Mouse (Mus musculus) CH12.LX (cell line): ENCODE measurements around the gene Trir. TPM values are rescaled to one million over a fixed set of nuclear protein-coding genes. Genes with fewer than 3 reads are reported as not detected.
A peak's percentile ranks its signal among the peaks of the same experiment; 100 is the strongest.

ENCODE experiments used
- DNase-seq: peaks from one replicate; pipeline ENCODE4 v3.0.0-alpha.2; 2013; ENCODE audit errors: extremely low read depth
- H3K27ac ChIP-seq: 2 replicates; pipeline ENCODE4 v1.5.1; 2012; ENCODE audit warnings: low read depth, mild to moderate bottlenecking, control low read depth, moderate library complexity; ENCODE audit not compliant: insufficient read depth
- H3K27me3 ChIP-seq: replicated peaks from 2 replicates; pipeline ENCODE3; 2012; ENCODE audit warnings: inconsistent platforms
- H3K36me3 ChIP-seq, 2 experiments: replicated peaks in 1 of 2; 2 replicates each; pipeline versions ENCODE3 to v1.6.1; 2012; ENCODE audit warnings: inconsistent platforms in 1 of 2, low read length in 1 of 2, mild to moderate bottlenecking in 1 of 2, mixed read lengths in 1 of 2, moderate library complexity in 1 of 2; ENCODE audit not compliant: control insufficient read depth in 1 of 2, insufficient read depth in 1 of 2
- H3K4me1 ChIP-seq, 2 experiments: 2 replicates each; pipeline ENCODE4 v1.6.1; 2012; ENCODE audit warnings: inconsistent platforms in 1 of 2, moderate library complexity in 1 of 2; ENCODE audit not compliant: insufficient read depth in 2 of 2, control insufficient read depth in 1 of 2
- H3K4me2 ChIP-seq: 2 replicates; pipeline ENCODE4 v1.6.1; 2012; ENCODE audit warnings: low read depth, mild to moderate bottlenecking, control low read depth; ENCODE audit not compliant: poor library complexity, insufficient read depth, severe bottlenecking
- H3K4me3 ChIP-seq, 3 experiments: fragments of 150-350 bp in 1 of 3; sonication (generic) in 1 of 3; replicated peaks in 1 of 3; 2 replicates each; pipeline versions ENCODE3 to v1.5.1; 2011 to 2012; ENCODE audit warnings: low read depth in 2 of 3, low read length in 2 of 3, mild to moderate bottlenecking in 2 of 3, moderate library complexity in 2 of 3, control low read depth in 1 of 3, improper control_type of control experiment in 1 of 3, inconsistent platforms in 1 of 3, mixed read lengths in 1 of 3; ENCODE audit not compliant: poor library complexity in 1 of 3
- H3K79me2 ChIP-seq: replicated peaks from 2 replicates; pipeline ENCODE4 v1.6.1; 2012; ENCODE audit warnings: mild to moderate bottlenecking, moderate library complexity; ENCODE audit not compliant: control insufficient read depth, poor library complexity, insufficient read depth, severe bottlenecking; ENCODE audit errors: extremely low read depth
- H3K9ac ChIP-seq: 2 replicates; pipeline ENCODE4 v1.6.1; 2012; ENCODE audit warnings: low read depth, mild to moderate bottlenecking, control low read depth, moderate library complexity; ENCODE audit not compliant: insufficient read depth
- H3K9me3 ChIP-seq: replicated peaks from 2 replicates; pipeline ENCODE3; 2012; ENCODE audit warnings: low read length, inconsistent platforms, mixed read lengths
- CHD1 ChIP-seq: IDR thresholded peaks from 2 replicates; pipeline ENCODE4 v1.6.1; 2012; ENCODE audit warnings: low read depth, low read length, improper control_type of control experiment, inconsistent platforms
- JUN ChIP-seq: IDR thresholded peaks from 2 replicates; pipeline ENCODE4 v1.6.1; 2011; ENCODE audit warnings: low read depth, mild to moderate bottlenecking, low read length, improper control_type of control experiment, moderate library complexity; ENCODE audit not compliant: insufficient read depth
- JUND ChIP-seq: conservative IDR thresholded peaks from 2 replicates; pipeline ENCODE4 v1.6.1; 2011; ENCODE audit warnings: low read depth, low read length, improper control_type of control experiment
- MAX ChIP-seq: IDR thresholded peaks from 2 replicates; pipeline ENCODE4 v1.6.1; 2011; ENCODE audit warnings: low read length, improper control_type of control experiment
- MYC ChIP-seq: IDR thresholded peaks from 2 replicates; pipeline ENCODE4 v1.6.1; 2011; ENCODE audit warnings: low read depth, mild to moderate bottlenecking, improper control_type of control experiment, low read length
- NELFE ChIP-seq: IDR thresholded peaks from 2 replicates; pipeline ENCODE4 v1.6.1; 2011; ENCODE audit warnings: low read depth, low read length, improper control_type of control experiment
- POLR2A ChIP-seq: IDR thresholded peaks from 2 replicates; pipeline ENCODE4 v1.6.1; 2011; ENCODE audit warnings: low read depth, mild to moderate bottlenecking, improper control_type of control experiment, low read length
- TBP ChIP-seq: conservative IDR thresholded peaks from 2 replicates; pipeline ENCODE4 v1.6.1; 2011; ENCODE audit warnings: low read depth, low read length, improper control_type of control experiment
- USF2 ChIP-seq: conservative IDR thresholded peaks from 2 replicates; pipeline ENCODE4 v1.6.1; 2011; ENCODE audit warnings: low read depth, low read length, improper control_type of control experiment
- ZMIZ1 ChIP-seq: IDR thresholded peaks from 2 replicates; pipeline ENCODE4 v1.6.1; 2012; ENCODE audit warnings: low read depth, mild to moderate bottlenecking, inconsistent platforms, low read length, improper control_type of control experiment
- ZNF384 ChIP-seq: IDR thresholded peaks from 2 replicates; pipeline ENCODE4 v1.6.1; 2012; ENCODE audit warnings: low read depth, low read length, improper control_type of control experiment, inconsistent platforms
- dilution Hi-C: fragments of 300-500 bp; cut with MboI; formaldehyde crosslinking; loops from 2 replicates; pipeline ENCODE4 v1.14.3; 2020; ENCODE audit warnings: low sequenced_read_pairs; ENCODE audit not compliant: extremely low pct_unique_long_range_greater_than_20kb, extremely low pct_ligation_motif_present
- in situ Hi-C: fragments of 300-500 bp; cut with MboI; formaldehyde crosslinking; loops from 3 replicates; pipeline ENCODE4 v1.14.3; 2019; ENCODE audit warnings: low sequenced_read_pairs, low pct_ligation_motif_present, low pct_unique_long_range_greater_than_20kb, mixed read lengths
- polyA plus RNA-seq: library from polyadenylated mRNA; unstranded; fragments of >175 nt; gene quantifications from 2 replicates; pipeline ENCODE4 v1.2.1, GENCODE M21; 2012; ENCODE audit warnings: low read depth; ENCODE audit not compliant: insufficient read length
- total RNA-seq, 2 experiments: library from RNA; depleted of rRNA; stranded (reverse); fragments of 300-350 nt in 1 of 2; fragments of >200 nt in 1 of 2; gene quantifications; 2 replicates each; pipeline ENCODE4 v1.2.3; 2012 to 2014

The Trir gene
- total and polyA plus RNA-seq, 3 experiments, result 151 to 209 (median 185) TPM

DNA sequence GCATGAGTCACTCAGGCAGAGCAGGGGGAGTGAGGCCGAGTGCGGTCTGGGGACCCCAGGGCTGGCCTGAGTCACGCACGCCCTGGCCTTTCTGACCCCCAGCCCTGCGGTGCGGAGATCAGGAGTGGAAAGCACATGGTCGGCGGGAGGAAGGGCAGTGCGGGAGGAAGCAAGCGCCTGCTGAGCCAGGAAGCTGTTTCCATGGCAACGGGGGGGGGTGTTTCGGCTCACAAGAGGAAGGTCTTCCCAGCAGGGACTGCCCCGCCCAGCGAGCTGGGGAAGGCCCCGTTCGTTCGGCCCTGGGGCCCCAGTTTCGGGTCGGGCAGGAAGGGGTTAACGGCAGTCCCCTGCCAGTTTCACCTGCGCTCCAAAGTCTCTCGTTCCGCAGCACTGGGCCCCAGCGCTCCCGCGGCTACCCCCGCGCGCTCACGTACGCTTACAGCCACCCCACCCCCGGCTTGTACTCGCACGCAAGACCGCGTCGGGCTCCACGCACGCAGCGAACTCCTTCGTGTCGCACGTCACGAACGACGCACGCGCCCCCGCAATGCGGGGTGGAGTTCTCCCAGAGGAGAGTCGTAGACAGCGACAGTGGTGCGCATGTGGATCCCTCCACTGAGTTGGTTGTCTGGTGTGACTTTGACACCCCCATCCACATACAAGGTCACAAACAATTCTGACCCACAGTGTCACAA lies 40.8 kb upstream of the Trir start (continued):
- peak; percentile 54 for TF ChIP-seq TBP
- no peak for TF ChIP-seq JUND
- TF ChIP-seq USF2, result no peak
- TF ChIP-seq CHD1, result no peak; the same call in 1 of the 2 replicates

DNA sequence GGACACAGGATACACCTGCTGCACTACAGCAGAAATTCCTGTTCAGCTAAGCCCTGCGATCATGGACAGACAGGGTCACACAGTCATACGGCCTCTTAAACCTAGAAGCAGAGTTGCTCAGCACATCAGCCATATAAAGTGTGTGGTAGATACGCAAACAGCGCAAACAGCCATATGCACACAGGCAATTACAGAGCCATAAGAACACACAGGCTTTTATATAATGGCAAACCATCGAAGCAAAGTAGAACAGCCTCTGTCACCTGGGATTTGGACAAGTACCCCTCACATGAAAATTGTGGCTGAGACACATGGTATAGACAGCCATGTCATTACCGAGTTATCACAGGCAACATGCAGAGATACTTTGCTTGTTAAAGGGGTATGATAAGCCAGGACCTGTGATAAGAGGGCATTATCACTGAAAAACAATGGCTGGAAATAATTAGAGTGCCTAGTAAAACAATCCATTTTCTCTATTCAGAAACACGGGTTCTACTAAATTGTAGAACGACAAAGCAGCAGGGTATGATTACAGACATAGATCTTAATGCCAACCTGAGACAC lies 40.2 kb upstream of the Trir start:
- in situ Hi-C loops (no loop called here), dilution Hi-C loops (no loop called here)
- H3K36me3 ChIP-seq, result no peaks in the 10 kb centered on the region
- no peaks in the 10 kb centered on the region for H3K79me2 ChIP-seq
- no peaks in the 10 kb centered on the region for H3K27me3 ChIP-seq
- peak overlapping the region; percentile 94 for H3K27ac ChIP-seq
- H3K4me3 ChIP-seq, result peak overlapping the region; percentile 12 to 56 (median 54)
- H3K9ac ChIP-seq, result peak overlapping the region; percentile 34
- no peaks in the 10 kb centered on the region for H3K9me3 ChIP-seq
- H3K4me2 ChIP-seq, result peak overlapping the region; percentile 53
- DNase-seq, result no peak
- peaks cover 51 to 66% of the 10 kb centered on the region in 2 experiments for H3K4me1 ChIP-seq
- TF ChIP-seq ZMIZ1 (no peak), MYC (0 out of 2 replicates have a peak, but pooled peaks have one; percentile 15), POLR2A (no peak), JUN (no peak), NELFE (no peak), MAX (no peak)

DNA sequence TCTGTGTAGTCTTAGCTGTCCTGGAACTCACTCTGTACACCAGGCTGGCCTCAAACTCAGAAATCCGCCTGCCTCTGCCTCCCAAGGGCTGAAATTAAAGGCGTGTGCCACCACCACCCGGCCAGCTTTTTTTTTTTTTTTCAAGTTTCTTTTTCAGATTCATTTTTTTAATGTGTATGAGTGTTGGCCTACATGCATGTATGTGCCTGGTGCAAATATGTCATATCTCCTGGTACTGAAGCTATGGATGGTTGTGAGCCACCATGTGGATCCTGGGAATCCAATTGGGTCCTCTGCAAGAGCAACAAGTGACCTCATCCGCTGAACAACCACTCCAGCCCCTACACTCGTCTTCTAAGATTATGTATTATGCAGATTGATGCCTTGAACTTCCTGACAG lies 39.2 kb upstream of the Trir start:
- Histone ChIP-seq H3K4me1 (peaks cover 43 to 57% of the 10 kb centered on the region in 2 experiments), H3K9me3 (no peaks in the 10 kb centered on the region), H3K4me2 (0 out of 2 replicates have a peak overlapping the region, but pooled peaks have one; percentile 53), H3K4me3 (no peak overlapping the region), H3K27me3 (no peaks in the 10 kb centered on the region), H3K9ac (peak overlapping the region; percentile 34; the same call in 1 of the 2 replicates)
- in situ Hi-C loops, result no loop called here
- TF ChIP-seq CHD1 (no peak), ZNF384 (peak; percentile 59)
- TF ChIP-seq, all 38 proteins: peak for 1
- Histone ChIP-seq H3K79me2 (no peaks in the 10 kb centered on the region), H3K27ac (peak overlapping the region; percentile 22; the same call in 1 of the 2 replicates), H3K36me3 (peaks cover 0 to 3% of the 10 kb centered on the region in 2 experiments)
- DNase-seq, result no peak
- dilution Hi-C loops, result no loop called here
